Mouse (Mus musculus): ENCODE data around the gene Fga.

Fga gene

GRCm38 (mm10) chr3:83025036-83025435, 840 bp upstream of the Fga start:
- no peak for DNase-seq (ENCODE audit: extremely low read depth, low read depth, low spot score)

DNA sequence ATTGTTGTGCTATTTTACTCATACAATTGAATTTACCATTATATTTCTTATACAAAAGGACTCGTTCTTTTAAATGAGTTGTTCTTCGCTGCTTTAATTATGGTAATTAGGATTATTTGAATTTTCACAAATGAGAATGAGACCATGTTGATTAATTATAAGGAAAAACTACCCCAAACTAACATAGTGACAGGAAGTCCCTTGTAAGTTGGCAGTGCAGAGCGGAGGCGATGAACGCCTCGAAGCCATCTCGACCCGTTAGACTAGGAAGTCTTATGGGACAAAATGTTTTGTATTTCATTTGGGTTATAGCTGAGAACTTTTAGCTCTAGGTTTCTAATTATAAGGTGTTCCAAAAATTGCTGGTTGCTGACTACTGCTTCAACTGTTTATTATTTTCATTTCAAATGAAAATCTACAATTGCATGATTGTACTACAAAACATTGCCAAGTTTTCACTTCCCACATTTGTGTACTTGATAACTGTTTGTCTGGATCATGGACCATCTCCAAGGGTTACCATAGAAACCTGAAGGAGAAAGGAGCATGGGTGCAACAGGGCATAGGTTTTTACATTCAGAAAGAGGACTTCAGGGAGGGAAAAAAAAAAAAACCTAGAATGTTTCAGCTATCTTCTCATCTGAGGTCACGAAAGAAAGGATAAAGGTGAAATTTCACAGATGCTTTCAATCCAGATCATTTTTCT, 1.8 kb downstream of the Fga start:
- no peak for DNase-seq (ENCODE audit: extremely low read depth, low read depth, low spot score)

DNA sequence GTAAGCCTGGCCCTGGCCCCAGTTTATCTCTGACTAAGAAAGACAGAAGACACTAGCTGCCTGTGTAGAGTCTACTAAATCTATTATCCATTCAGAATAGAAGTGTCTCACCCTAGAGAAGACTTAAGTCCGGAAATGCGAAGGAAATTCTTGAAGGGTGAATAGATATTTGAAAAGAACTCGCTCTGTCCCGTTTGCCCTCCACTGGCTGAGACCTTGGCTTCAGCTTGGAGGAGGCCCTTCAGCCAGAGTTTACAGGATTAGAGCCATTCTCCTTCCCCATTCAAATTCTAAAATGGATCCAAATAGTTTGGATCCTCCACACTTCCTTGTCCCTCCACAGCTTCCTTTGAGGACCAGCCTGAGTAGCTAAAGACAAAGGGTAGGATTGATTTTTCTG, 4.5 kb downstream of the Fga start:
- no peak for DNase-seq (ENCODE audit: extremely low read depth, low read depth, low spot score)

- DNase-seq (ENCODE audit: extremely low read depth, low read depth, low spot score): no peak
These were observed 7.0 kb downstream of the Fga start for GRCm38 (mm10) chr3:83032746-83033308.

DNA sequence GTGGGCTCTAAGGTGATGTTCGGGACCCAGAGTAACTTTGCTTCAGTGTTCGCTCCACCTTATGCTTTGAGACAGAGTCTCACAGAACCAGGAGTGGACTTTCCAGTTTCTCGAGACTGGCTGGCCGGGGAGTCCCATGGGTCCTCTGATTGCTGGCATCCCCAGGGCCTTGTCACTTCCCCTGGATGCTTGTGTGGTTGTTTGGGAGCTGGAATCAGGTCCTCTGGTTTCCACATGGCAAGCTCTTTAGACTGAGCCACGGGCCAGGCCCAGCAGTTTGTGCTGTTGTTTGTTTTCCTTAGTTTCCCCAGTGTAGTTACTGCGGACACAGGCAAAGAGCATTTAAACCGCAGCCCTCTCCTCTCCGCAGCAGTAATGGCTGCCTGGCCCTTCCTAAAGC, 7.9 kb downstream of the Fga start:
- DNase-seq (ENCODE audit: extremely low read depth, low read depth, low spot score): no peak

- no peak for DNase-seq (ENCODE audit: extremely low read depth, low read depth, low spot score)
These were observed 13.0 kb downstream of the Fga start for GRCm38 (mm10) chr3:83038865-83039264.

DNA sequence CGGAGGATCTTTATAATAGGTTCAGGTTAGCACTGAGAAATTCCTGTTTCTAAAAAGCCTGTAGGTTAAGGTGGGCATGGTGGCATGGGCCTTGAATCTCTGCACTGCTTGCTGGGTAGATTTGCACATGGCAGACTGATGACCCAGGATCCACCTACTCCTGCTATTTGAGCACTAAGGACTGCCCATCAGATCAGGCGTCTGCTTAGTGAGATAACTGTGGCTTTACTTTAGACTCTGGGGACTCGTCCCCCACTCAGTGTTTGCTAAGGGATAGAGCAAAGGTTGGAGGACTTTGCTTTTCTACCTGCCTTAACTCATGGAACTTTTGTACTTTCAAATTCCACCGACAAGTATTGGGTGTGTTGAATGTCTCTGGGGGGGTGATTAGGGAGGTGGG, 13.8 kb downstream of the Fga start:
- no peak for DNase-seq (ENCODE audit: extremely low read depth, low read depth, low spot score)

DNA sequence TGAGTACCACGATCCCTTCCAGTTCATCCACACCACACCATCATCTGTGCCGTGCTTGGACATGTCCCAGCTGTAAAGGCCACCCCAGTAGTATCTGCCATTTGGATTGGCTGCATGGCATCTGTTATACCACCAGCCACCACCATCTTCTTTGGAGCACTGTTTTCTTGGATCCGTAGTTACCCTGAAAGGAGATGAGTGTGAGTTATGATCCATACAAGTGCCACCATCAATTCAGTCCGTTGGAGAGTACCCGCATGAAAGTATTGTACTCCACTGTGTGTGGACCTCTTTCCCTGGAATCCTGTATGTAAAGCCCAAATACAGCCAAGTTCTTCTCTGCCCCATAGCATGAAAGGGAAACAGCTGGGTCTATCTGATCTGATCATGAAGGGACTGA, 16.6 kb downstream of the Fga start:
- no peak for DNase-seq (ENCODE audit: extremely low read depth, low read depth, low spot score)

DNA sequence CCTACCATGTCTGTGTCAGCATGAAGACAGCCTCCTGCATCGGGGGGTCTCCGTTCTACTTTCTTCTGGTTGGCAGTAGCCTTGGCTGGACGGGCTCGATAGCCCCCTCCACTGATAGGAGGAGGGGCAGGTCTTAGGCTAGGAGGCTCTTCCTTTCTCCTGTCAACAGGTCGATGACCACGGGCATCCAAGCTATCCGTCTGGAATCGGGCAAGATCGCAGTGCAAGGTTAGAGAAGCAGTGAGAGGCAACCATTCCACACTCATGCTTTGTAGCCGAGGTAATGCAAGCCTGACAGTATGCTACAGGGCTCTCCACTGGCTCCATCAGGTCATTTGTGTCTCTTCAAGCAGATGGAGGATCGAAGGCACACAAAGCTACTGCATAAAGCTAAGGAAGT, 20.8 kb downstream of the Fga start:
- DNase-seq (ENCODE audit: extremely low read depth, low read depth, low spot score): no peak

DNA sequence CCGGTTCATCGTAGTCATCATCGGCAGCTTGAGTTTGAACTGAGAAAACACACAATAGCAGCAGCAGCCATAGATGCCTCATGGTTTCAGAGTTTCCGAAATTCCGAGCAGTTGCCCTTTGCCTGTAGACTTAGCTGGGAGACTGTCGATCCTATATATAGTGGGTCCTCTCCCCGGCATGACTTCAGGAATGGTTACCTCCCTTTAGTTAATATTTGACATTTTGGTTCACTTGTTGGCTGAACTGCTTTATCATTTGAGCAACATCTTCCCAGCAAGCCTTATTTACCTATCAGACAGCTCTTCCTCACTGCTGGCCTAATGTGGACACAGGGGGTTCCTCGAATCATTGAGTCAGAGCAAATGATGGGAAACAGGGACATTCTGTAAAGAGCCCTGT, 23.8 kb downstream of the Fga start, which contains the start of gene Fgb:
Gene Fgb, minus strand, starts transcription at position 184 of the 400 bp plus-strand sequence.
- DNase-seq (ENCODE audit: extremely low read depth, low read depth, low spot score): no peak

DNA sequence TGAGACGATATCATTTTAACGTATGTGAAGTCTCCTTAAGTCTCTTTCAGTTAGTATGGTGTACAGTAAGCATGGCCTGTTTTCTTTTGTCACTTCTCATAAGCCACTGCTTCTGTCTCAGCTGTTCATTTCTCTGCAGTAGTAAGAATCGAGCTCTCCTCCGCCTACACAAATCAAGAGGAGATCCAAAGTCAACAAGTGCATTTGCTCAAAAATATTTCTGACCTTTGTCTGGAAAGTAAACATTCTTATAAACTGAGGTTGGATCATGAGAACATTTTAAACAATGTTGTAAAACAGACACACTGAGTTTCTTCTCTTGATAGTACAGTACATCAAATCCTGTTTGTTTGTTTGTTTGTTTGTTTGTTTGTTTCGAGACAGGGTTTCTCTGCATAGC, 24.8 kb downstream of the Fga start:
- DNase-seq (ENCODE audit: extremely low read depth, low read depth, low spot score): no peak

GRCm38 (mm10) chr3:83052102-83052501, 26.2 kb downstream of the Fga start:
- no peak for DNase-seq (ENCODE audit: extremely low read depth, low read depth, low spot score)

- DNase-seq (ENCODE audit: extremely low read depth, low read depth, low spot score): no peak
These were observed 27.2 kb downstream of the Fga start for GRCm38 (mm10) chr3:83053126-83053525.

GRCm38 (mm10) chr3:83053758-83054157, 27.9 kb downstream of the Fga start:
- DNase-seq (ENCODE audit: extremely low read depth, low read depth, low spot score): no peak

GRCm38 (mm10) chr3:83054759-83055158, 28.9 kb downstream of the Fga start:
- DNase-seq (ENCODE audit: extremely low read depth, low read depth, low spot score): no peak

DNA sequence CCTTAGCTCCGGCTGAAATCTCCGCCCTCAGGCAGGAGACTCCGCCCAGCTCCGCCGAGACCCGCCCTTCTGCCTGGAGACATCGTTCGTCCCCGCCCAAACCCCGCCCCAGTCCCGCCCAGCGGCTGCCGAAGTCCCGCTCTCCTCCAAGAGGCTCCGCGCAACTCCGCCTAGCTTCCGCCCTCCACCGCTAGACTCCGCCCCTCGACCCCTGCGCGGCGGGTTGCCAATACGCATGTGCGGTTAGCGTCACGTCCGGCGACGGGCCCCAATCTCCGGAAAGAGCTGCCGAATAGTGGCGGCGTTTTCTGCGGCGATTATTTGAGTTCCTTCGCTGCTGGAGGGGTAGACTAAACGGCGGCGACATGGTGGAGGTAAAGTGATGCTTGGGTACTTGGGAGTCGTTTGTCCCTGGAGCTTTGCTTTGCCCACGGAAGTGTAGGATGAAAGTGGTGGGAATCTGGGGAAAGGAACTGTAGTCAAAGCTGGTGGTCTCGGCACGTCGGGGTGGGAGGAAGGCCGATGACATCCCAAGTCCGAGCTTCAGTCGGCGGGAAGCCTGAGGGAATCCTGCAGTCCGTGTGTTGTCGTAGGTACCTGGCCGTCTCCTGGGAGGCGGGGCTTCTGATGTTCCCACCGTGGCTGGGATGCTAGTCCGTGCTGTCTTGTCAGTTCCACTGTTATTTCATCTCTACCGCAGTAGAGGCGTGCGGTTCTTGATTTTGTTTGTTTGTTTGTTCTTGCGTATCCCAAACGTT, 29.6 kb downstream of the Fga start, which contains the start of gene Plrg1:
Gene Plrg1, plus strand, starts transcription at position 242 of the 758 bp plus-strand sequence.
- DNase-seq (ENCODE audit: extremely low read depth, low read depth, low spot score): peak; percentile 61

DNA sequence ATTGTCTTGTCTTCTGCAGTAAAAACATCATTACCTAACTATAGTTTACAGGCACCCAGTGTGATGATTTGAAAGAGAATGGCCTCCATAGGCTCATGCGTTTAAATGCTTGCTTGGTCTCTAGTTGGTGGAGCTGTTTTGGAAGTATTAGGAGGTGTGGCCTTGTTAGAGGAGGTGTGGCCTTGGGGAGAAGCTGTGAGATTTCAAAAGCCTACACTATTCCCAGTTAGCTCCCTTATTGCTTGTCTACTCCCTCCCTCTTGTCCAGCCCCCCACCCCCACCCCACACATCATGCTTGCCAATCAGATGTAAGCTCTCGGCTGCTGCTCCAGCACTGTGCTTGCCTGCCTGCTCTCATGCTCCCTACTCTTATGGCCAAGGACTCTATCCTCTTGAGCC, 31.2 kb downstream of the Fga start:
- DNase-seq (ENCODE audit: extremely low read depth, low read depth, low spot score): no peak

DNA sequence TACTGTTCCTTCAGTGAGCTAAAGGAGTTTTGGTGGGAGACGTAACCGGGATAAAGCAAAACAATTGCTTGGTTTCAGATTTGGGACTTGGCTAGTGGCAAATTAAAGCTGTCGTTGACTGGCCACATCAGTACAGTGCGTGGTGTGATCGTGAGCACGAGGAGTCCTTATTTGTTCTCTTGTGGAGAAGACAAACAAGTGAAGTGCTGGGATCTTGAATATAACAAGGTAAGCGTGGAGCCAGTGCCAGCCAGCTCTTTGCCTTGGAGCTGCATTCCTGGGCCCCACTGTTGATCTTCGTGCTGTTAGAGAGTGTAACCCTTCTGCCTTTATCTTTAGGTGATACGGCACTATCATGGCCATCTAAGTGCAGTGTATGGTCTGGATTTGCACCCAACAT, 42.0 kb downstream of the Fga start:
- no peak for DNase-seq (ENCODE audit: extremely low read depth, low read depth, low spot score)

GRCm38 (mm10) chr3:83068869-83069268, 43.0 kb downstream of the Fga start:
- no peak for DNase-seq (ENCODE audit: extremely low read depth, low read depth, low spot score)

DNA sequence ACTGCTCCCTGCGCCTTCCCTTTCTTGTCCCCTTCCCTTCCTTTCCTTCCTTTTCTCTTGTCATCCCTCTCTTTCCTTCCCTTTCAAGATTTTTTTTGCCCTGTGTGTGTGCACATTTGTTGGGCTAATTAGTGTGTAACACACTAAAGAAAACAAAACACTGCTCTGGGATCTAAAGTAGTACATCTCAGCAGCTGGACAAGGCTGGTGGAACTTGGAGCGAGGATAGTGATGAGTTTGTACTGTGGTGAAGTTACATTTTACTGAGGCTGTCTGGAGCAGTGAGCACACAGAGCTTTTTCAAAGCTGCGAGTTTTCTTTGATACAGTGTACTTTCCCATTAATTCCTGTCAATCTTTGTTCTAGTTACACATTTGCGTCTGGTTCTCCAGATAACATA, 44.4 kb downstream of the Fga start:
- DNase-seq (ENCODE audit: extremely low read depth, low read depth, low spot score): no peak

GRCm38 (mm10) chr3:83076563-83076962, 50.7 kb downstream of the Fga start:
- DNase-seq (ENCODE audit: extremely low read depth, low read depth, low spot score): no peak

DNA sequence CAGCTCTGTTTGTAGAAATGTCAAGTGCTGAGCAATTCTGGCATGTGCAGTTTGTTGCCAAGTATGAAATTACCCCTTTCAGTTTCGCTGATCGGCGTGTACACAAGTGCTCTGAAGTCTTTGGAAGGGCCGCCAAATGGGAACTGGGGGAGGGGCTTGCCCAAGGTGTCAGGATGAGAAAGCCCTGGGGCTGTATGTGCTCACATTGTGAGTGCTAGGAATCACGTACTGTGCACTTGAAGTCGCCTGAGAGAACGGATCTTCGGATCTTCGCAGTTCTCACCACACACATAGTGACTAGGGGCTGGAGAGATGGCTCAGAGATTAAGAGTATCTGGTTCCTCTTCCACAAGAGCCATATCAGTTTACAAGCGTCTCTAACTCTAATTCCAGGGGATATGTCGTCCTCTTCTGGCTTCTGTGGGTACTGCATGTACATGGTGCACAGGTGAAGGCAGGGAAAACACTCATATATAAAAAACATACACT, 54.7 kb downstream of the Fga start:
- no peak for DNase-seq (ENCODE audit: extremely low read depth, low read depth, low spot score)
